Mouse (Mus musculus) limb, embryonic 10.5 days (tissue): ENCODE measurements around the gene Dennd2a. TPM values are rescaled to one million over a fixed set of nuclear protein-coding genes. Genes with fewer than 3 reads are reported as not detected.
A peak's percentile ranks its signal among the peaks of the same experiment; 100 is the strongest.

Source experiments
- DNase-seq: peaks from one replicate; pipeline ENCODE4 v3.0.0-alpha.2; 2017; ENCODE audit warnings: low spot score
- H3K27ac ChIP-seq: fragments of 300-500 bp; sonication (generic); 2 replicates; pipeline ENCODE4 v1.5.1; 2016; ENCODE audit warnings: mild to moderate bottlenecking
- H3K27me3 ChIP-seq: fragments of 300-500 bp; sonication (generic); 2 replicates; pipeline ENCODE4 v1.6.1; 2016; ENCODE audit warnings: low read depth, mild to moderate bottlenecking; ENCODE audit not compliant: poor library complexity, severe bottlenecking
- H3K36me3 ChIP-seq: fragments of 300-500 bp; sonication (generic); 2 replicates; pipeline ENCODE4 v1.6.1; 2016; ENCODE audit warnings: mild to moderate bottlenecking, moderate library complexity
- H3K4me1 ChIP-seq: fragments of 300-500 bp; sonication (generic); 2 replicates; pipeline ENCODE4 v1.6.1; 2016
- H3K4me3 ChIP-seq: fragments of 300-500 bp; sonication (generic); 2 replicates; pipeline ENCODE4 v1.5.1; 2016; ENCODE audit warnings: mild to moderate bottlenecking, moderate library complexity
- H3K9me3 ChIP-seq: fragments of 300-500 bp; sonication (generic); replicated peaks from 2 replicates; pipeline ENCODE4 v1.6.1; 2016; ENCODE audit warnings: mild to moderate bottlenecking
- WGBS: fragments of 180-500 bp; shearing (Covaris S2); methylation state at CpG from one replicate; pipeline ENCODE4 v1.1.7; 2016; 5-methylcytosine and 5-hydroxymethylcytosine counted together
- polyA plus RNA-seq: library from polyadenylated mRNA; unstranded; fragments of >200 nt; fragmentation: Nextera tagmentation; extraction: Ambion mirVana; gene quantifications from 2 replicates; pipeline ENCODE4 v1.2.1, GENCODE M21; 2016

Dennd2a gene
- polyA plus RNA-seq, 1 experiment from 2014 or later: 40.7 TPM

DNA sequence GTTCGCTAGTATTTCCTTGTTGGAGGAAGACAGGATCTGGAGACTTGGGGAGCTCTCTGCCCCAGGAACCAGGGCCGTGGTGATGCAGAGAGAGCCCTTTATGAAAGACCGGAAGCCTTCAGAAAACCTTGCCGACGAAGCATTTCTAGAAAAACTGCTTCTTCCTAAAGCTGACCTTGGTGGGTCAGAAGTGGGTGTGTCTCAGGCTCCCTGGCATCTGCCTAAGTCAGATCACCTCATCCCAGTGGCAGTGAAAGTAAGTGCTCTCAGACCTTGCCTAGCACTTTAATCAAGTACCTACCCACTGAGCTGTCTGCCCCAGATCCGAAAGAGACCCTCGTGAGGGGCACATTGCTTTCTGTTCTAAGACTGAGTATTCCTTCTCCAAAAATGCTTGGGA lies 17.3 kb upstream of the Dennd2a start:
- Histone ChIP-seq H3K27me3 (no peaks in the 10 kb centered on the region), H3K36me3 (peaks cover 14% of the 10 kb centered on the region), H3K9me3 (no peaks in the 10 kb centered on the region), H3K4me3 (peak overlapping the region; percentile 75), H3K4me1 (peaks cover 18% of the 10 kb centered on the region), H3K27ac (no peak overlapping the region)
- DNase-seq: no peak
- WGBS: 75% methylated on average over 7 of the region's 7 CpGs

DNA sequence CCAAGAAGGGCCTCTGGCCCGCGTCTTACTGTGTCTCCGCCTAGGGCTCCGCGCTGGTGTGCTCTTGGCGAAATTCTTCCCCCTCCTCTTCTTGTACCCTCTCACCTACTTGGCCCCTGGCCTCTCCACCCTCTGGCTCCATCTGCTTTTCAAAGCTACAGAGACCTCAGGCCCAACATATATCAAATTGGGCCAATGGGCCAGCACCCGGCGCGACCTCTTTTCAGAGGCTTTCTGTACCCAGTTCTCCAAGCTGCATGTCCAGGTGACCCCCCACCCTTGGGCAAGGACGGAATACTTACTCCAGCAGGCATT lies 16.8 kb upstream of the Dennd2a start:
- Histone ChIP-seq H3K27me3 (no peaks in the 10 kb centered on the region), H3K9me3 (no peaks in the 10 kb centered on the region), H3K27ac (peak overlapping the region; percentile 89), H3K36me3 (peaks cover 13% of the 10 kb centered on the region), H3K4me1 (peaks cover 18% of the 10 kb centered on the region), H3K4me3 (peak overlapping the region; percentile 75)
- WGBS: 25% methylated on average over 10 of the region's 10 CpGs
- DNase-seq: no peak

DNA sequence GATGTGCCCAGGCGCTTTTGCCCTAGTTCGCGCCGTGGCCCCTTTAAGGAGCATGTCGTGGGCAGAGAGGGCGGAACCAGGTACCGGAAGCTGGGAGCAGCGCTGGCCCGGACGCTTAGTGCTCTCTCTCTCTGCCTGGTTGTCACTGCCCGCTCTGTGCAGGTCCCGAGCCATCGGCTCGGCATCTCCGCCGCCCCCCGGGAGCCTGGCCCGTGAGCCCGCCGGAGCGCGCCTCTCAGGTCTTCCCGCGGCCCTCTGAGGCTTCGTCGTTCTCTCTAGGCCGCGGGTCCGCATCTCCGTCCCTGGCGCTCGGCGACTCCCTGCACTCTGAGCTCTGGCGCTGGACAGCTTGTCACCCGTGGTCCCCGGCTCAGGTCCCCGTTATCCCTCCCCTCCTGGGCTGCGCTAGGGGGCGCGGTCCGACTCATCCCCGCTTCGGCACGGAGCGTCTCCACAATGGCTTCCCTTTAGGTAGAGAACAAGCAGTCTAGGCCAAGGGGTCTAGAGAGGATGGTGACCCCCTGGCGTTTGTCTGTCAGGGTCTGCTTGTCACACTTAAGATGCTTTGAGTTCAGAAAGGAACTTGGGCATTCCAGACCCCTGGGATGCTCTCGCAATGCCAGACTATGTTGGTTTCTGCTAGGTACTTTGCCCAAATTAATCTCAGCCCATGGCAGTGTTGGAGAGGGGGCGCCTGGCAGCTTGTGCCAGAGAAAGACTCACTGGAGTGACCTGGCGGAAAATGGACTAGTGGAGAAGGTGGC lies 16.3 kb upstream of the Dennd2a start, which contains the start of gene Adck2:
TSS of gene Adck2 (plus strand) at position 83 of the 764 bp plus-strand sequence.
- peaks cover 9% of the 10 kb centered on the region; the same call in 1 of the 2 replicates for H3K36me3 ChIP-seq
- H3K27me3 ChIP-seq: no peaks in the 10 kb centered on the region
- H3K4me3 ChIP-seq: peak within 1 kb of the TSS; percentile 75
- H3K4me1 ChIP-seq: peaks cover 18% of the 10 kb centered on the region
- peak; percentile 85 for DNase-seq
- H3K9me3 ChIP-seq: no peaks in the 10 kb centered on the region
- under 1% methylated on average over 49 of the region's 49 CpGs for WGBS
- H3K27ac ChIP-seq: peak within 1 kb of the TSS; percentile 89

DNA sequence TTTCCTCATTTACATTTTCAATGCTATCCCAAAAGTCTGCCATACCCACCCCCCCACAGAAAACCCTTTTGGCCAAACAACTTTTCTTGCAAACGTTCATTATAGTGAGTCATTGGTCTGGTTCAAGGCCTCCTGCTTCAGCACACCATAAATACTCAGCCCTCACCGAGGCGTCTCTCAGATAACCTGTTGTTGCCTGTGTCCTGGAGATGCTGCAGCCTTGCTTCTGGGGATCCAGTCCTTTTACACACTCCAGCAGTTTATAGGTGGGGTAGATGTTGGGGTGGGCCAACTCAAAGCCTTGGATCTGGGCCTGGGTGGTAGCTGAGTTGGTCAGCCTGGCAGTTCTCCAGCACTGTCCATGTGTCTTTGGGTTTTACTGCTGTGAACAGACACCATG lies 12.8 kb upstream of the Dennd2a start:
- peaks cover 18% of the 10 kb centered on the region for H3K4me1 ChIP-seq
- no peak overlapping the region for H3K27ac ChIP-seq
- no peaks in the 10 kb centered on the region for H3K36me3 ChIP-seq
- no peaks in the 10 kb centered on the region for H3K9me3 ChIP-seq
- H3K4me3 ChIP-seq: no peak overlapping the region
- H3K27me3 ChIP-seq: no peaks in the 10 kb centered on the region
- DNase-seq: no peak
- WGBS: 68% methylated on average over 3 of the region's 3 CpGs

DNA sequence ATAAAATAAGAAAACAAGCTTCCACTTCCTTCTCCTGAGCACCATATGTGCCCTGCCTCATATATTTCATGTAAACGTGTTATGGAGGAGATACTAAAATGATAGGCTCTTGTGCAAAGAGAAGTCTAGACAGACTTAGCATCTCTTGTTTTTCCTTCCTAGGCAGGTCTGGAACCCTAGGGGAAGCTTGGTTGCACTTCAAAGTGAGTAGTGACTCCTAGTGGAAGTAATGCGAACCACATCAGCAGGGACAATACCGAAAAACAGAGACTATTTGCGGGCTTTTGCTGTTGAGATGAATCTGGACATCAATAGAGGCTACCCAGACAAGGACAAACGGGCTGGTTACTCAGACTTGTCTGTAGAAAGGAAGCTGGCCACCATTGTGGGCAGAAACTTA lies 9.9 kb upstream of the Dennd2a start:
- WGBS: 26% methylated on average over 5 of the region's 5 CpGs

DNA sequence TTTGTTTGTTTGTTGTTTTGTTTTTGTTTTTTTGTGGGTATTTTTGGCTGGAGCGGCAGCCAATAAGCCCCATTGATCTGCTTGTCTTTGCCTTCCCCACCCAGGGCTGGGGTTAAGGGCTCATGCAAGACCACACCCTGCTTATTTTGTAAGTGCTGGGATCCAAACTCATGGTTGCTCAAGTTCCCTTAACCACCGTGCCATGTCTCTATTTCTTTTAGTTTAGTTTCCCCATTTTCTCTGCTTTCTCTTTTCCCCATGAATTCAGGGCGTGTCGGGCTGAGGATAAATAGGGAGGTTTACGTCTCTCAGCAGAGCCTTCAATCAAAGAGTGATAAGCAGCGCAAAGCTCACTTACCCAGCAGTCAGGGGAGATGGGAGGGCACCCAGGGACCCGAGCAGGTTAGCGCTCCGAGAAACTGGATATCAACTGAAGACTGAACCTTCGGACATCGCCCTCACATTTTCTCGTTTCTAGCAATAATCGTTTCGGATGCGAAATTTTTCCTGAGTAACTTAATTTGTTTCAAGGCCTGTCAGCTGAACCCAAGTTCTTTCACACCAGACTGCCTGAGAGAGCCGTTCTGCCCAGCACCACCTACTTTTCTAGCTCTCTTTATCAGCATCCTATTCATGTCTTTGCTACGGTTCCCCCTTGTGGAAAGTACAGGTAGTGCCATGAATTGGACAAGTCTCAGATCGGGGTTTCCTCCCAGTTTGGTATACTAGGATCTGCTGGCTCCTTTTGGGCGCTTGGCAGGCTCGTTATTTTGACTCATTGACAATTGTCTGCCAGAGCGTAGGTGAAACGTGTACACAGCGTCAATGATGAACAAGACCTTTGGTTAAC lies 4.7 kb upstream of the Dennd2a start:
- DNase-seq: peak; percentile 73
- Histone ChIP-seq H3K4me3 (no peak overlapping the region), H3K9me3 (no peaks in the 10 kb centered on the region), H3K36me3 (no peaks in the 10 kb centered on the region), H3K27ac (no peak overlapping the region), H3K4me1 (peaks cover 22% of the 10 kb centered on the region), H3K27me3 (no peaks in the 10 kb centered on the region)
- 24% methylated on average over 23 of the region's 23 CpGs for WGBS

More for the DNA sequence above, 9.9 kb upstream of the Dennd2a start:
- no peaks in the 10 kb centered on the region for H3K36me3 ChIP-seq
- no peak overlapping the region for H3K4me3 ChIP-seq
- DNase-seq: peak; percentile 42
- no peaks in the 10 kb centered on the region for H3K4me1 ChIP-seq
- H3K27ac ChIP-seq: no peak overlapping the region
- H3K9me3 ChIP-seq: no peaks in the 10 kb centered on the region
- H3K27me3 ChIP-seq: no peaks in the 10 kb centered on the region

DNA sequence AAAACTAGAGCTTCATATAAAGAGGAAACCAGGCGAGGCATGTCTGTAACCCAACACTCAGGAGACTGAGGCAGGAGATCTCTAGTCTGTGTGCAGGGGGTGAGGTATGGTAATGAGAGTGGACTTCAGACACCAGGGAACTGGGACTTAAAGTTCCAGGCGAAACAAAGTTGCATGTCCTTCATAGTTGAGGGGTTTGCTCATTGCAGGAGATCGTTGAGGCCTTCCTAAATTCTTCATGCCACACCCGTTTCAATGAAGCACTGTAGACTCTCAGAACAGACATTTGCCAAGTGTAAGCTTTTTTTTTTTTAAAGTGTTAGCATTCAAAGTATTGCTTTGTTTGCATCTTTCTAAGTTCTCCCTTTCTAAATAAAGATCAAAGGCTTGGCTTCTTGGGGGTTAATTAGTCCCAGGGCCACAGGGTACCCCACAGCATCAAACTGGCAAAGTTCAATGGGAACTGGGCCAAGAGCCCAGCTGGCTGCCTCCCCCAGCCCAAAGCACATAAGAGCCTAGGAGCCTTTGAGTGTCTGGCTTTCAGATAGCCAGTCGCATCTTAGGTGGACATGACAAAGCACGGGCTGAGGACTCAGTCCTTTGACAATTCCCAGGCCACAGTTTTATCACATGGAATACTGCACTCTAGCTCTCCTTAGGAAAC lies 1.7 kb upstream of the Dennd2a start:
- 32% methylated on average over 6 of the region's 6 CpGs for WGBS
- Histone ChIP-seq H3K27me3 (no peaks in the 10 kb centered on the region), H3K9me3 (no peaks in the 10 kb centered on the region), H3K36me3 (peaks cover 10% of the 10 kb centered on the region), H3K4me1 (peaks cover 45% of the 10 kb centered on the region), H3K27ac (peak overlapping the region; percentile 59), H3K4me3 (no peak overlapping the region)
- no peak for DNase-seq

DNA sequence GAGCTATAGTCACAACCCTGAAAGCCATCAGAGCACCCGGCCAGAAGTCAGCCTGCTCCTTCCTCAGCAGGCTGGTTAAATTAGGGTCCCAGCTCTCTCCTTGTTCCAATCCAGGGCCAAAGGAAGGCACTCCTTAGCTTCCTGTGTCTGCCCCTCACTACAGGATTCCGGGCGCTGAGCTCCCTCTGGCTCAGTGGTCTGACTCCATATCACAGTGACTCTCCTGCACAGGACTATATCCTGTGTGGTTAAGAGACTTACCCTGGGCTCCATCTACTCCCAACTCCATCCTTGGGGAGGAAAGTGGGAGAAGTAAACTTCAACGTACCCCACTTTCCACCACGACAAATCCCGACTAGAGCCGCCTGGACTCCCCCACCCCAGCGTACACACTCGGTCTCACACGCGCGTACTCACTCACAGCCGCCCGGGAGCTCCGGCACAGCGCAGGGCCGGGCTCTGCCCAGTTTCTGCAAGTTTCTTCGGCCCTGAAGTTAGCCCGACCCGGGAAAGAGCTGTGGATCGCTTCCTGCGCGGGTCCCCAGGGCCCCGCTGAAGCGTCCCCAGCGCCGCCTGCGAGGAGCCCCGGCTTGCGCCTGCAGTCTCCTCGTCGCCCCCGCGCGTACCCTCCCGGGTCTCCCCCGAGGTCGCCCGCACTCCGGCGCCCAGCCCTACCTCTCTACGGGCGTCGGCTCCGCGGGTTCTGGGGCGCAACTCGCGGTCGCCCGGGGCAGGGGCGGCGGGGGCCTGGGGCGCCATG lies 587 bp downstream of the Dennd2a start:
- peaks cover 50% of the 10 kb centered on the region for H3K4me1 ChIP-seq
- peak; percentile 74 for DNase-seq
- WGBS: under 1% methylated on average over 54 of the region's 54 CpGs

DNA sequence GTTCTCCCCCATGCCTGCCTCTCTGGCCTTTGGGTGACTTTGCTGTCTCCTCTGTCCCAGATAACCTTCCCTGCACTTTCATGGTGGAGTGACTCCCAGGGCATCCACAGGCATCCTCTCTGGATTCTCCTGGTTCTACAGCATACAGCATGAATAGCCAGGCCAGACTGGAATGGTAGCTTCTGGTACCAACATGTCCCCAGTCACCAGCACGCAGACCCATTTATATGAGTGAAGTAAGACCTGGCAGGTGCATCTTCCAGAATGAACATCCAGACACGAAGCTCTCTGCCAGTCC lies 2.1 kb downstream of the Dennd2a start:
- peaks cover 52% of the 10 kb centered on the region for H3K4me1 ChIP-seq

More for the DNA sequence above, 587 bp downstream of the Dennd2a start:
- Histone ChIP-seq H3K27me3 (no peaks in the 10 kb centered on the region), H3K9me3 (no peaks in the 10 kb centered on the region), H3K27ac (peak overlapping the region; percentile 99), H3K4me3 (peak overlapping the region; percentile 90), H3K36me3 (peaks cover 28% of the 10 kb centered on the region)

DNA sequence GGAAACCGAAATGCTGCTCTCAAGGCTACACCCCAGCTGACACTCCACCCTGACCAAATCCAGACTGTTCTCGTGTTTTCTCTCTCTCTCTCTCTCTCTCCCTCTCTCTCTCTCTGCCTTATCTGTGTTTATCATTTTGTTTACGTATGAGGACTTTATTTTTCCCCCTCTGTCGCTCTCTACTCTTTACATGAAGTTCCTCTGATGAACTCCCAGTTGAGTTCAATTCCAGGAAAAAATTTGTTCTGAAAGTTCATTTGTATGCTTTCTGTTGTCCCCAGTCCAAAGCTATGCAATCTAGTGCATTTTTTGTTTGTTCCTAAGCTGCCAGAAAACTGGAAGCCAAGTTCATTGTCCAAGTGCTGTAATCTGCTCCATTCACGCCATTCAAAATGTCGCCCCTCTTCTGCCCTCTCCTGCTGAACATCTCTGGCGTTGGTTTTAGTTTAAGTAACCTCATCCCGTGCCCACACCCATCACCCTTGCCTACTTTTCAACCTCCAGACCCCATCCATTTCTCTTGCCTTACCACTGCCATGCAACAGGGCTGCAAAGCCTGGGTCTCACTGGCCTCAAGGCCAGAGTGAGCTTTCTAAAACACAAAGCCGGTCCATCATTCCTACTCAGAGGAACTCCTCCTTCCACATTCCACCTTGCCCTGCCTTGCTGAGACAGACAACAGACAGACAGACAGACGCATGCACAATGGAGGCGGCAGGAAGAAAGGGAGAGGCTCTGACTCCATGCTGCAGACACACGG lies 2.6 kb downstream of the Dennd2a start:
- Histone ChIP-seq H3K4me1 (peaks cover 52% of the 10 kb centered on the region), H3K9me3 (no peaks in the 10 kb centered on the region; the same call in 1 of the 2 replicates), H3K27me3 (no peaks in the 10 kb centered on the region), H3K27ac (no peak overlapping the region), H3K4me3 (0 out of 2 replicates have a peak overlapping the region, but pooled peaks have one; percentile 16), H3K36me3 (peaks cover 44% of the 10 kb centered on the region)
- DNase-seq: no peak
- WGBS: 83% methylated on average over 12 of the region's 12 CpGs

More for the DNA sequence above, 2.1 kb downstream of the Dennd2a start:
- Histone ChIP-seq H3K27ac (no peak overlapping the region), H3K27me3 (no peaks in the 10 kb centered on the region), H3K9me3 (no peaks in the 10 kb centered on the region; the same call in 1 of the 2 replicates), H3K36me3 (peaks cover 43% of the 10 kb centered on the region), H3K4me3 (0 out of 2 replicates have a peak overlapping the region, but pooled peaks have one; percentile 16)
- DNase-seq: no peak
- 84% methylated on average over 2 of the region's 2 CpGs for WGBS

DNA sequence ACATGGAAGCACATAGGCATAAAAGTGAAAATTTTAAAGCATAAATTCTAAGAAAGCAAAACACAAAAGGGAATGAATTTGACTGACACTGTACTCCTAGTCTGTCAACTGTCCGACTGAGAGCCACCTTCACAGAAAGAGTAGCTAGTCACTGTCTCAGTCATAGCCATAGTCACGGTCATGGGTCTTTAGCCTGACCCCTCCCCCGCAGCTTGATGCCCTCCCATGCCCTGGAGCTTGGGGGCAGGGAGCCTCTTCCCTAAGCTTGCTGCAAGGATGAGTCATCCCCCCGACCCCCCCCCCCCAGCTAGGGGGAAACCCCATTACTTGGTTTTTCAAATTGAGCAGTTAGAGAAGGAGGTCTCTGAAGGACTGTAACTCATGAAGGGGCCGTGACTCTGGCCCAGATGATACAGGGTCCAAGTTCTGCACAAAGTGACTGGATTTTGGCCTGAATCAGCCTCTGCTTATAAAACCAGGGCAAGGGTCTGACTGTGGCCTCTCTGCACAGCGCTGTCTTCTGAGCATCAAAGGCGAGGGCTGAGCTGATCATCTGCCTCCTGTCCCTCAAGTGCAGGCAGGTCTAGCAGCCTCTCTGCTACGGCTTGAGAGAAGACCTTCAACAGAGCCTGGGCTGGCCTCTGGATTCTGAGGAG lies 5.6 kb downstream of the Dennd2a start:
- Histone ChIP-seq H3K36me3 (peaks cover 66% of the 10 kb centered on the region), H3K4me1 (peaks cover 37% of the 10 kb centered on the region), H3K27me3 (no peaks in the 10 kb centered on the region), H3K9me3 (no peaks in the 10 kb centered on the region; the same call in 1 of the 2 replicates), H3K27ac (0 out of 2 replicates have a peak overlapping the region, but pooled peaks have one; percentile 3), H3K4me3 (no peak overlapping the region)
- no peak for DNase-seq
- 71% methylated on average over 8 of the region's 8 CpGs for WGBS
